Mouse (Mus musculus): ENCODE measurements around the gene Gm12216.
A peak's percentile ranks its signal among the peaks of the same experiment; 100 is the strongest.
"Not testable (repeated sequence)": the region's sequence is repeated elsewhere in the genome, so short reads cannot be mapped to it uniquely, and the experiment has no call there.

The Gm12216 gene

DNA sequence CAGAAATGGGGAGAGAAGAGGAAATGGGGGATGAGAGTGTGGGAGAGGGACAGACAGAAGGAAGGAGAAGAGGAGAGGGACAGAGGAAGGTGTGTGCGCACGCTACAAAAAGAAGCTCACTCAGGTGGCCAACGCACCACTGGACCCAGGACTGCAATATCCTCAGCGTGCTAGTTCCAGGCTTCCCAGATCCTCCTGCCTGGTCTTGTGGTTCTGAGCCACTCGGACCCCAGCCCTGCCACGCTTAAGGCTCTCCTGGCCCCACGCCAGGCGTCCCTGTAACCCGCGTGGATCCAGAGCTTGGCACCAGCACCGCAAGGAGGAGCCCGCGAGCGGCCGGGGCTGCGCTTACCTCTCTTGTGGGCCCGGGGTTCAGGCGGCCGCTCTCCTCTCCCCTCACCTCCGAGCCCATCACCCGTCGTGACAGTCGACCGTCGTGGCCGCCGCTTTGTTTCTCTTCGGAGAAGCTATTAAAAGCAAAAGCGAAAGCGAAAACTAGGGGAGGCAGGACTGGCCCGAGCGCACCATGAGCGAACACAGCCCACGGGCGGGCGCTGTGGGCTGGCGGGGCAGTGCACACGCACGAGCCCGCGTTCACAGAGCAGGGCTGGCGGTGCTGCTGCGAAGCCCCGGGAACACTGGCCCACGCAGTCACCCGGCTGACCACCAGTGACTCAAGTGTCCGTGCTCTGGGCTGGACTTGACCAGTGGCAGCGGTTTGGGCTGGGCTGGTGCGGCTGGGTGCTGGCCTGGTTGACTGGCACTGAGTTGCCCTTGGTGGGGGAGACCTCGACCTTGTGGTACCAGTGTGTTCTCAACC lies at the start of gene Gm12216:
Gm12216 (minus strand) TSS at position 496 of the 820 bp plus-strand sequence.
- not testable (repeated sequence) for DNase-seq (ENCODE audit: low spot score in 2 of 2)

- DNase-seq (ENCODE audit: low spot score in 2 of 2): no peak
Measured at GRCm38 (mm10) chr11:53908686-53909085, 49.6 kb upstream of the Gm12216 start.

GRCm38 (mm10) chr11:53904534-53904925 lies 45.5 kb upstream of the Gm12216 start:
- DNase-seq (ENCODE audit: low spot score in 2 of 2): no peak

- no peak for DNase-seq (ENCODE audit: low spot score in 2 of 2)
Measured at GRCm38 (mm10) chr11:53903781-53904533, 44.9 kb upstream of the Gm12216 start.

- DNase-seq (ENCODE audit: low spot score in 2 of 2): no peak
Measured at GRCm38 (mm10) chr11:53902741-53903140, 43.7 kb upstream of the Gm12216 start.

DNA sequence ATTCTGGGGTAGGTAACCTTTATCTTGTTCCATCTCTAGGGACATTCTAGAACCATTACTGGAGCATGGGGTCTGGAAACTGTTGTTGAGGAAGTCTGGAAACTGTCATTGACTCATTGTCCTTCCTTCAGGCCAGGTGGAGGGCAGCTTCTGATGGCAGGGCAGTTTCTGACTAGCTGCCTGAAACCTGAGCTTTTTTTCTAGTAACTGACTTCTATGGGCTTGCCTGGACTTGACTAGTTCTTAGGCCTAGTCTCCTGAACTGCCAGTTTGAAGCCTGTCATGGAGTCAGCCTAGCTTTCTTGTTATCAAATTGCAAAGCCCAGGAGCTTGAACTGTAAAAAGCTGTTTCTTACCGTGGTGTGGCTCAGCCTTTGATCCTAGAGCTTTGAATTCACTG lies 41.9 kb upstream of the Gm12216 start:
- DNase-seq (ENCODE audit: low spot score in 2 of 2): no peak

DNA sequence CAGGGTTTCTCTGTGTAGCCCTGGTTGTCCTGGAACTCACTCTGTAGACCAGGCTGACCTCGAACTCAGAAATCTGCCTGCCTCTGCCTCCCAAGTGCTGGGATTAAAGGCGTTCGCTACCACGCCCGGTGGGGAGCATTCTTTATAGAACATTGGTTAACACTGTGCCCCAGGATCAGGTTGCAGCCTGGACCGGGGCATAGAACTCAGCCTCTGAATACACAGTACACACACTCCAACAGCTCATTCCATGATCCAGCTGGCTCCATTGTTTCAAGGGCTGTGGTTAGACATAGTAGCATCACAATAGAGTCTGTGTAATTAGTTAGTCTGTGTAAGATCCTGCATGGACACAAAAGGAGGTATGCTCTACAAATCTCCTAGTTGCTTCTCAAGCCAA lies 40.9 kb upstream of the Gm12216 start:
- DNase-seq (ENCODE audit: low spot score in 2 of 2): no peak

DNA sequence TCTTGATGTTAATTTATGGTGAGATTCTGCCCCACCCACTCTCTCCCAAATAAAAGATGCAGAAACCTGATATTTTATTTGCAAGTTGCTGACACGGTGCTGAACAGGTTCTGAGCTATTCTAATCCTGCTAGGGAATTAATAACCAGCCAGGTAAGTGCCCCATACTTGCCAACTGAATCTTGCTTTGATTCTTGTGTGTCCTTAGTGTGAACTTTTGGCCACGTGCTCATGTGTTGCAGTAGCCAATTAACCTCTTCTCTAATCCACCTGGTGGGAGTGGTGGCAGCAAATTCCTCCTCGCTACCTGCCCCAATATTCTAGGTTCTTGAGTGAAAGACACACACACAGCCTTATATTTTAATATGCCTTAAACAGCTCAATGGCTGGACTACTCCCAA lies 39.9 kb upstream of the Gm12216 start:
- no peak for DNase-seq (ENCODE audit: low spot score in 2 of 2)

- no peak for DNase-seq (ENCODE audit: low spot score in 2 of 2)
Measured at GRCm38 (mm10) chr11:53896935-53897334, 37.9 kb upstream of the Gm12216 start.

- no peak for DNase-seq (ENCODE audit: low spot score in 2 of 2)
Measured at GRCm38 (mm10) chr11:53893451-53893850, 34.4 kb upstream of the Gm12216 start.

- no peak for DNase-seq (ENCODE audit: low spot score in 2 of 2)
Measured at GRCm38 (mm10) chr11:53892716-53893416, 33.8 kb upstream of the Gm12216 start.

GRCm38 (mm10) chr11:53891505-53892451 lies 32.7 kb upstream of the Gm12216 start, which contains the start of gene Slc22a5:
Gene Slc22a5 (minus strand): TSS chr11:53891660.
- peak; percentile 98 to 99 for DNase-seq (ENCODE audit: low spot score in 2 of 2)

DNA sequence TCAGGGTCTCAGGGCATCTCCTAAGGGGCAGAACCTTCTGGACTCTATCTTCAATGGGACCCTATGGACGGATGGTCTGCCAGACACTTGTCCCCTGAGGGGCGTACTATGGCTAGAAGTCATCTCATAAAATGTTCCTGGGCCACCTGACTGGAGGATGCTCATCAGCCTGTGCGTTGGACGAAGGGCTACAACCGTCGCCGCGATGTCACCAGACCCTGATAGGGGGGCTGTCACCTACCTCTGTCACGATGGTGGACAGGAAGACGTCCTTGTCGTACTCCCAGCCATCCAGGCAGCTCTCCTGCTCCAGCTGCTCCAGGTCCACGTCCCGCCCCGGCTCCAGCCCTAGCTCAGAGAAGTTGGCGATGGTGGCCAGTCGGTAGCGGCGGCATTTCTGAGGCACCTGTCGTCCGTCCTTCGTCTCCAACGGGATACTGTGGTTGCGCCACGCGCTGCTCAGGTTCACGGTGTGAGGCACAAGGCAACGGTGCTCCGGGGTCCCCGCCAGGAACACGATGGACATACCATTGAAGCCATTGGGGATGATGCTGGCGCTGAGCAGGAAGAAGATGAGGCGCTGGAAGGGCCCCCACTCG lies 31.9 kb upstream of the Gm12216 start:
- DNase-seq (ENCODE audit: low spot score in 2 of 2): peak in 1 of 2 experiments; percentile 31

- DNase-seq (ENCODE audit: low spot score in 2 of 2): no peak
Measured at GRCm38 (mm10) chr11:53890225-53890624, 31.2 kb upstream of the Gm12216 start.

DNA sequence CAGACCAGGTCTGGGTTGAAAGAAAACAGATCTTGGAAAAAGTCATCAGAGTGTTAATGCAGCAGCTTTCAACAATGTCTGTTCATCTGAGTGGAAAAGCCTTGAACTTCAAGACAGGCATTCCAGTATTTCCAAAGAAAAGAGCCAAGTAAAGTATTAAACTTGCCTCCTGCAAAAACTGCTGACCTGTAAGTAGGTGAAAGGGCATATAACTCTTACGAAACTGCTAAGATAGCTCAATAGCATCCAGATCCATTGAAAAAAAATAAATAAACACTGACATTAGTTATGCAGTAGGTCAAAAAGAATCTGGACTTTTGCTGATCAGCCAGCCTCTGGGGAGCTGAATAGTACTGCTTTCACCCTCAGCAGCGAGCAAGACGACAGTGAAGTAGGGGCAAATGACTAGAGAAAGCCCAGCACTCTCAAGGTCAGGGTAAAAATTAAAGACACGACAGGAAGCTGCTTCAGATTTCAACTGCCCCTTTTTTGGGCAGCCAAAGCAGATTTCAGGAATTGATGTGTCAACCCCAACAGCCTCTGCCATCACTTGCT lies 30.1 kb upstream of the Gm12216 start:
- no peak for DNase-seq (ENCODE audit: low spot score in 2 of 2)

GRCm38 (mm10) chr11:53888242-53888641 lies 29.2 kb upstream of the Gm12216 start:
- no peak for DNase-seq (ENCODE audit: low spot score in 2 of 2)

DNA sequence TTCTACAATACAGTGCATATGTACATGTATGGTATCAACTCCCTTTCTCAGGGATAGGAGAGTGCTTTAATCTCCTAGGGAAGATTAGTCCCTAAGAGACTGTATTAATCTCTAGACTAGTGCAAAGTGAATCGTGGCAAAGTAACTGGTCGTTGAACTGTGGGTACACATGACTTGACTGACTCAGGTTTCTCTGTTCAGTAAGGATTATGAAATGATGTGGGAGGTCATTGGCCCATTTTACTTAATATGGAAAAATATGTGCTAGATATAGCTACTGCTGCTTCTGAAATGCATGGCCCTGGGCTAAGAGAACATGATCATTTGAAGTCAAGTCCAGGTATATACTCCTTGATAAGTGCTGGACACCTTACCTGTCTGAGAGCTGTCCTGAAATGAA lies 24.2 kb upstream of the Gm12216 start:
- DNase-seq (ENCODE audit: low spot score in 2 of 2): no peak

- DNase-seq (ENCODE audit: low spot score in 2 of 2): not testable (repeated sequence)
Measured at GRCm38 (mm10) chr11:53878096-53878495, 19.0 kb upstream of the Gm12216 start.

DNA sequence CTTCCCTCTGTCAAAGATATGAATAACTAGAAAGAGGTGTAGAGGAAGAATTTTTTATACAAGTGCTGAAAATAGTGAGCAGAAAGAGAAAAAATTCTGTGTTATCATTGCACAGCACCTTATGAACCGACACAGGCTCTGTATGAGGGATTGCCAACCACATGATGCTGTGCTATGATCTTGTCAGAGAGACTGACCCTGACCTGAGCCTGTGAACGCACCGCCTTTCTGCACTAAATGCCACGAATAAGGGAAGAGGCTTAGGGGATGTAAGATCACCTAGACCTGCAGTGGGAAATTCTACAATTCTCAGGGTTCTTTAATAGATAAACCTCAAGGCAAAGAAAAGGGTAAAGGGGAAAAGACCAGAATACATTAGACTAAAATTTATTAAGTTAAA lies 17.4 kb upstream of the Gm12216 start:
- DNase-seq (ENCODE audit: low spot score in 2 of 2): no peak

DNA sequence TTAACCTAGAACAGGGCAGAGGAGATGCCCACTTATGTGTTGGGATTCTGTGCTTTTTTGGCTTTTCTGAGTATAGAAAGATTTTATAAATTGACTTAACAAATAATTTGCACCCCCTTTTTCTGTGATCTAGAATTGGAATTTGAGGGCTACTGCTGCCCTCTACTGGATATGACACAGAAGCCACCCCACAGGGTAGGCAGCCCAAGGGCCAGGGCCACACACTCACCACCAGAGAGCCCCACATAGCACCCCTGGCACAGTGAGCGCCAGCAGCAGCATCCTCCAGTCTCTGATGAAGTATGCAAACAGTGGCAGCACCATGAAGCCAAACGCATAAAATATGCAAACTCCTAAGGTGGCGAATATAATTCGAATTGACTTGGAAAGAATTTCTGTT lies 15.7 kb upstream of the Gm12216 start:
- DNase-seq (ENCODE audit: low spot score in 2 of 2): no peak
